Mouse (Mus musculus): ENCODE results near the gene Ccni. TPM values are rescaled to one million over a fixed set of nuclear protein-coding genes. Genes with fewer than 3 reads are reported as not detected.
A peak's percentile ranks its signal among the peaks of the same experiment; 100 is the strongest.

Ccni gene
- total RNA-seq (2022) = 10 to 100 TPM; 58.7 to 80.0 (median 65.4) TPM

DNA sequence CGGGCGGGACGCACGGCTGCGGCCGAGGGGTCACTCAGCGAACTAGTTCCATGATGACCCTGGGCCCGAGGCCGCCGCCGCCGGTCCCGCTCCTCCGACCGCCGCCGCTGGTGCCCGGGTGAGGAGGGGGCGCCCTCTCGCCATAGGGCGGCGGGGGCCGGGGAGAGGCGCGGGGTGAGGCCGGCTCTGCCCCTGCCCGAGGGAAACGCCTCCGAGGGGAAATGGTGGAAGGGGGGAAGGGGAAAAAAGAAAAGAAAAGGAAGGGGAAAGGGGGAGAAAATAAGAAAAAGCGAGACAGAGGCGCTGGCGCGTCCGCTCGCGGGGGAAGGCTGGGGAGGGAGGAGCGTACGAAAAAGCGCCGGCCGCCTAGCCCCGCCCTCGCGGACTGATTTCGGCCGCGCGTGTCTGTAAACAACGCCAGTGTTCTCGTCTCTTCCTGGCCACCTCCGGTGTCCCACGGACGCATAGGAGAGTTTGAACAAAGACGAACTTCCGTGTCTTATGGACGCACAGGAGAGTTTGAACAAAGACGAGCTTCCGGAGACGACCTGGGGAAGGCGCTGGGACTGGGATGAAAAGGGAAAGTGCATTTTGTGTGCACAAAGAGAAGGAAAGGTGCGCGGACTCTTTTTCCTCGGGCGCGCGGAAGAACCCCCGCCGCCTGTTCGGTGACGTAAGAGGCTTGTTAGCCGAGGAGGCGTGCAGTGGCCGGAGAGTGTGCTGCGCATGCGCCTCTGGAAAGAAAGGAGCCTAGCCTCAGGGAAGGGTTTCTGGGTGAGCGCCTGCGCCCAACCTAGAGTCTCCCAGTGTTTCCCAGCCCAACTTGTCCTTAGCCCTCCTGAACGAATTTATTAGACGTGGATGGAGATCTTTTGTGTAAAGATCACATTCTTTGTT, at the start of gene Ccni, which contains the start of gene 2010109A12Rik:
Ccni (minus strand) TSS at position 387 of the 897 bp plus-strand sequence.
2010109A12Rik (plus strand) TSS at position 410 of the 897 bp plus-strand sequence.
- DNase-seq (ENCODE audit: low spot score in 2 of 2) = peak; percentile 90 to 93

DNA sequence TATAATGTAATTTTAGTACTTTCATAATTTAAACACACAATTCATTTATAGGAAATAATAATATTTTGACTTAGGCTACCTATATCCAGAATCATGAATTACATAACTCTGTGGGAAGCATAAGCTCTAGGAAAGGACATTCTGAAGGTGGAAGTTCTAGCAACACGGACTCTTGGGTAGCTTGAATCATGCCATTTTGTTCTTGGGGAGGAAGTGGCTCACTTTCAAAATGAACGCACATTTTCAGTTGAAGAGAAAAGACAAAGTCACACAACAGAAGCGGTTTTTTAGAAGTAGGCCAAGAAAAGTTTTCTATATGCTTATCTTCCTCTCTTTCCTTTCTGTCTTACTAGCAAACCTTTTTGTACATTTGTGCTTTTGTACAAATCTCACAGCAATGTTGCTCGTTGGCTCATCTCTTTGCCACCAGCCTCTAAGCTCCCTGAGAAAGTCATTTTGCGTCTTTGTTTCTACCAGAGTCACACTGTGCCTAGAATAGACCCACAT, 49.5 kb upstream of the Ccni start:
- no peak for DNase-seq (ENCODE audit: low spot score in 2 of 2)

- peak; percentile 52 to 64 for DNase-seq (ENCODE audit: low spot score in 2 of 2)
Observed at GRCm38 (mm10) chr5:93251001-93251760, 44.9 kb upstream of the Ccni start.

DNA sequence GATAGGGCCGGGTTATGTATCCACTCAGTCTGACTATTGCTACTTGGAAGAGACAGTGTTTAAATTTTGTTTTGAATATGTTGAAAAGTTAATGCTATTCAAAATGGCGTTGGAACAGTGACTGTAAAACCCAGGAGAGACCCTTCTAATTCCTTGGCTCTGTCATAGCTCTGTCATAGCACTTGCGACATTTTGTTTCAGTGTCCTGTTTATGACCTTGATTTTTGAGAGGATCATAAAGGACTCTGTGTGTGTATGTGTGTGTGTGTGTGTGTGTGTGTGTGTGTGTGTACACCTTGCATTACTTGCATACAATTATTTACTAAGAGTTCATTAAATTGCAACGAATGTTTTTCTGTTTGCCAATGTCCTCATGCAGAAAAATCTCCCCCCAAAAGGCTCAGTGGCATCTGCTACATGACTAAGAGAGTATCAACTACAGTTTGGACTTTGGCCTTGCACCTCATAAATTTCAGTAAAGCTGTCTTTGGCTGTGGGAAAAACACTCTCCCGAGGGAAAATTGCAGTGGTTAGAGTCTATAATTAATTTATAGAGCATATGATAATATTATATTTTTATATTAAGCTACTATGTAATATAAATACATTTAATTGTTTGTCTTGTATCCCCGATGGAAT, 43.8 kb upstream of the Ccni start:
- DNase-seq (ENCODE audit: low spot score in 2 of 2) = no peak

- no peak for DNase-seq (ENCODE audit: low spot score in 2 of 2)
Observed at GRCm38 (mm10) chr5:93245280-93245679, 39.0 kb upstream of the Ccni start.

- DNase-seq (ENCODE audit: low spot score in 2 of 2) = no peak
Observed at GRCm38 (mm10) chr5:93239590-93240544, 33.6 kb upstream of the Ccni start.

GRCm38 (mm10) chr5:93236541-93236940, 30.2 kb upstream of the Ccni start:
- DNase-seq (ENCODE audit: low spot score in 2 of 2) = no peak

GRCm38 (mm10) chr5:93235888-93236287, 29.6 kb upstream of the Ccni start:
- no peak for DNase-seq (ENCODE audit: low spot score in 2 of 2)

DNA sequence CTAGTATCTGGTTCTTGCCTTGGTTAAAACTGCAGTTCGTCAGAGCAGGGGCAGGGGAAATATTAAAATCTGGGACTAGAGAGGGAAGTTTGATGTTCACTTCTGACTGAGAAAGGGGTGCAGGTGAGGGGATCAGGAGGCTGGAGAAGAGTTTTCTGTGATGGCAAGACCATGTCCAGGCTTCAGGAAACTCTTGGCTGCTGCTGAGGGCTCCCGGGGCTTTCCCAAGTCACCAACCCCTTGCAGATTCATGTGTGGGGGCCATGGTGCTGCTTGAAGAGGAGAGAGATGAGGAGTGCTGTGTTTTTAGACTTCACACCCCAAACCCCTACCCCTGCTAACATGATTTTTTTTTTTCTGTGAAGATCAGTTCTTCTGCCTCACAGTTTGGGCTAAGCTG, 28.3 kb upstream of the Ccni start:
- no peak for DNase-seq (ENCODE audit: low spot score in 2 of 2)

GRCm38 (mm10) chr5:93234130-93234529, 27.8 kb upstream of the Ccni start:
- DNase-seq (ENCODE audit: low spot score in 2 of 2) = no peak

DNA sequence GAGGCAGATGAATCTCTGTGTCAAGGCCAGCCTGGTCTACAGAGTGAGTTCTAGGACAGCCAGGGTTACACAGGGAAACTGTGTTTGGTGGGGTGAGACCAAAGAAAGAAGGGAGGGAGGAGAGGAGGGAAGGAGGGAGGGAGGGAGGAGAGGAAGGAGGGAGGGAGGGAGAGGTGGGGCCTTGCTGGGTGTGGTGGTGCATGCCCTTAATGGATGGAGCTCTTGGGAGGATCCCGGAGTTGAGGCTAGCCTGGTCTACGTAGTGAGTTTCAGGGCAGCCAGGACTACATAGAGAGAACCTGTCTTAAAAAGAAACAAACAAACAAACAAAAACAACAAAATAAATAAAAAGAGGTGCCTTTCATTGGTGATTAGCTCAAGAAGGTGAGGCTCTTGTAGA, 26.5 kb upstream of the Ccni start:
- no peak for DNase-seq (ENCODE audit: low spot score in 2 of 2)

DNA sequence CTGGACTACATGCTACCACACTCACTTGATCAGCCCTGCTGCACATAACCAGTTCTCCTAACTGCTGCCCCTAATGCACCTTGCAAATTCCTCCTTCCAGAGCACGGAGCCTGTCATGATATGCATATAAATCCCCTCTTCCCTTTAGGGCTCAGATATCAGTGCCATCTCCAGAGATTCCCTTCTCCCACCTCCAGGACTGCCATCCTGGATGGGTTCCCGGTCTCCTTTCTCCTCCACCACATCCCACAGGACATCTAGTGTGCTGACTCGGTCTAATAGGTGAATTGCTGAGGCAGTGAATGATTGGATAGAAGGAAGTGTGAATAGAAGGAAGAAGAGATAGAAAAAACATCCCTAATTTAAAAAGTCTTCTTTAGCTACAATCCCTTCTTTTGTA, 25.4 kb upstream of the Ccni start:
- DNase-seq (ENCODE audit: low spot score in 2 of 2) = no peak

- DNase-seq (ENCODE audit: low spot score in 2 of 2) = no peak
Observed at GRCm38 (mm10) chr5:93229527-93229926, 23.2 kb upstream of the Ccni start.

GRCm38 (mm10) chr5:93227157-93227556, 20.9 kb upstream of the Ccni start:
- no peak for DNase-seq (ENCODE audit: low spot score in 2 of 2)

DNA sequence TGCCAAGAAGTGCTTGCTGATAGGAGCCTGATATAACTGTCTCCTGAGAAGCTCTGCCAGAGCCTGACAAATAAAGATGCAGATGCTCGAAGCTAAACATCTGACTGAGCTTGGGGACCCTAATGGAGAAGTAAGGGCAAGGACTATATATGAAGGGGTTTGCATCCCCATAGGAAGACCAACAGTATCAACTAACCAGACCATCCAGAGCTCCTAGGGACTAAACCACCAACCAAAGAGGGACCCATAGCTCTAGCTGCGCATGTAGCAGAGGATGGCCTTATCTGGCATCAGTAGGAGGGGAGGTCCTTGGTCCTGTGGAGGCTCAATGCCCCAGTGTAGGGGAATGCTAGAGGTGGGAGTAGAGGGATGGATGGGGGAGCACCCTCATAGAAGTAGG, 18.3 kb upstream of the Ccni start:
- DNase-seq (ENCODE audit: low spot score in 2 of 2) = no peak

DNA sequence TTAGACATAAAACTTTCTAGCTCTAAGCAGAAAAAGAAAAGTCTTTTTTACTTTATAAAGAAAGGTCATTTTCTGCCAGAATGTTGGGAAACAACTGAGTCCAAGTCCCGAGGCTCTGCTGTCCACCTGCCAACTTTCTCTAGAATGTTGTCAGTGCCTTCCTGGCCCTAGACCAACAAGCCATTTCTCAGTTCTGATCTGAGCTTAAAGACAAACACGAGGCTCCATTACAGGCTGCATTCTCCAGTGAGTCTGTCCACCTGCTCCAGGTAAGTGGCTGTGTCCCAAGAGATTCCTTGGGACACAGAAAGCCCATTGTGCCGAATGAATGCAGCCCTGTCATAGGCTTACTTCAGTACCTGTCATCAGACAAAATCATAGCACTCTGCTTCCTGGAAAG, 15.4 kb upstream of the Ccni start:
- peak; percentile 31 to 36 for DNase-seq (ENCODE audit: low spot score in 2 of 2)

GRCm38 (mm10) chr5:93218375-93218774, 12.1 kb upstream of the Ccni start:
- no peak for DNase-seq (ENCODE audit: low spot score in 2 of 2)

GRCm38 (mm10) chr5:93207555-93207954, 1.3 kb upstream of the Ccni start:
- no peak for DNase-seq (ENCODE audit: low spot score in 2 of 2)

DNA sequence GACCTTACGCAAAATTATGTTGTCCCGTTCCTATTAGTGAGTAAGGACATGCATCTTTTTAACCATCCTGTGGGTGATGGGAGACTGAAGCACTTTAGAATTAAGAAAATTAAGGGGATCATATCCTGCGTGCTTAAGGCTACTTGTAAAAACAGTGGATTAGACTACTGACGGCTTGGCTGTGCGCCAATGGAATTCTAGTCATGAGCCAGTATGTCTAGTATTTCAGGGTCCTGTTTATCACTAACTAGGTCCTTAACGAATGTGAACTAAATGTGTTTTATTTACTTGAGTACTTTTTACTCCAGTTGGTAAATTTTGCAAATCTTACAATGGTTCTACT, 682 bp upstream of the Ccni start:
- peak; percentile 20 to 30 for DNase-seq (ENCODE audit: low spot score in 2 of 2)

DNA sequence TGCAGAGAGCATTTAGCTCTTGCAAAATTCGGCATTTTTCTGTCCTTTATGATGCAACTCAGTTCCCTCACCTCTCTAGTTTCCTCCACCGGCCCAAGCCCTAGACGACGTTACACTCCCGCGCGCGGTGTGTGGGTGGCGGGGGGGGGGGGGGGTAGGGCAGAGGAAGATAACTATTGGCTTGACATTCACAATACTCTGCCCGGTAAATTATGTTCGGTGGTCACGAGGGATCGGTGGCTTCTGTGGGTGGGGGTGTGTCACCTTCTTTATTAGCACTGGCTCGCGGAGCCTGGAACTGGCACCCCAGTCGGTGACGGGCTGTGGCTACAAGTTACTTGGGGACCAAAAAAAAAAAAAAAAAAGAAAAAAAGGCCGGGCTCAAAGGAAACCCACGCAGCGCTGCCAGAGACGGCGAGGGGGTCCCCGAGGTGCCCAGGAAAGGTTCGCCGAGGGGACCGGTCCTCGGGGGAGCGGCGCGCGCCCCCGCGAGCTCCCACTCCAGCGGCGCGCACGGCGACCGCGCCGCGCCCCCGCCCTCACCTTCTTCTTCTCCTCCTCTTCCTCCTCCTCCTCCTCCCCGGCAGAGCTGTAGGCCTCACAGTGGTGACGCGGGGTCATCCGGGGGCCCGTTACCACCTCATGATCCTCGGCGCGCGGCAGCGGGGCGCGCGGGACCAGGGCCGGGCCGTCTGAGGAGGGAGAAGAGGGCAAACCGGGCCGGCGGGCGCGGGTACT, 755 bp downstream of the Ccni start:
- DNase-seq (ENCODE audit: low spot score in 2 of 2) = peak; percentile 12 to 37

Data from gastrocnemius, adult 8-10 months (tissue).